Mouse (Mus musculus) cerebellum, postnatal 10 days (tissue): ENCODE data around the gene Hist2h2aa1.
"Not testable (repeated sequence)": the region's sequence is repeated elsewhere in the genome, so short reads cannot be mapped to it uniquely, and the experiment has no call there.

Experiments used
- DNase-seq, 2 experiments: peaks; one replicate each; pipeline ENCODE4 v3.0.0; 2021; ENCODE audit warnings: mixed read lengths in 2 of 2

Hist2h2aa1 gene

GRCm38 (mm10) chr3:96245003-96245886, at the start of gene Hist2h2aa1:
TSS of gene Hist2h2aa1 (plus strand) at chr3:96245497.
- DNase-seq, result peak; percentile 90

GRCm38 (mm10) chr3:96195616-96196313, 49.5 kb upstream of the Hist2h2aa1 start:
- DNase-seq, result peak; percentile 54 to 59

- no peak for DNase-seq
These were observed 48.7 kb upstream of the Hist2h2aa1 start for GRCm38 (mm10) chr3:96196437-96197128.

GRCm38 (mm10) chr3:96197129-96197749, 48.1 kb upstream of the Hist2h2aa1 start:
- peak; percentile 93 to 94 for DNase-seq

GRCm38 (mm10) chr3:96198181-96198580, 47.1 kb upstream of the Hist2h2aa1 start:
- DNase-seq, result no peak

- not testable (repeated sequence) for DNase-seq
These were observed 46.6 kb upstream of the Hist2h2aa1 start for GRCm38 (mm10) chr3:96198601-96199251.

- no peak for DNase-seq
These were observed 45.6 kb upstream of the Hist2h2aa1 start for GRCm38 (mm10) chr3:96199731-96200130.

- no peak for DNase-seq
These were observed 37.5 kb upstream of the Hist2h2aa1 start for GRCm38 (mm10) chr3:96207819-96208218.

- peak; percentile 38 to 55 for DNase-seq
These were observed 36.1 kb upstream of the Hist2h2aa1 start for GRCm38 (mm10) chr3:96209242-96209641.

GRCm38 (mm10) chr3:96219191-96219641, 26.1 kb upstream of the Hist2h2aa1 start:
- peak; percentile 37 to 62 for DNase-seq

- peak; percentile 75 to 77 for DNase-seq
These were observed 25.6 kb upstream of the Hist2h2aa1 start, which contains the start of the genes Bola1 and Hist2h2ab for GRCm38 (mm10) chr3:96219661-96220130. TSS of gene Bola1 (minus strand) at chr3:96219709. TSS of gene Hist2h2ab (plus strand) at chr3:96219865.

GRCm38 (mm10) chr3:96220131-96220764, 25.0 kb upstream of the Hist2h2aa1 start:
- not testable (repeated sequence) for DNase-seq

- peak; percentile 84 to 85 for DNase-seq
These were observed 24.3 kb upstream of the Hist2h2aa1 start, which contains the start of the genes Hist2h2ac and Hist2h2be for GRCm38 (mm10) chr3:96220765-96221639. TSS of gene Hist2h2ac (minus strand) at chr3:96220880. TSS of gene Hist2h2be (plus strand) at chr3:96221119.

GRCm38 (mm10) chr3:96221640-96222038, 23.7 kb upstream of the Hist2h2aa1 start:
- peak in 1 of 2 experiments; percentile 26 for DNase-seq

- peak; percentile 26 to 33 for DNase-seq
These were observed 22.5 kb upstream of the Hist2h2aa1 start for GRCm38 (mm10) chr3:96222774-96223173.

- DNase-seq, result no peak
These were observed 19.9 kb upstream of the Hist2h2aa1 start for GRCm38 (mm10) chr3:96225421-96225820.

GRCm38 (mm10) chr3:96226695-96227648, 18.3 kb upstream of the Hist2h2aa1 start:
- no peak for DNase-seq

GRCm38 (mm10) chr3:96228828-96229227, 16.5 kb upstream of the Hist2h2aa1 start:
- no peak for DNase-seq

- DNase-seq, result no peak
These were observed 14.9 kb upstream of the Hist2h2aa1 start for GRCm38 (mm10) chr3:96230404-96230803.
